Mouse (Mus musculus) neural tube, embryonic 12.5 days (tissue): ENCODE measurements around the gene Syngr4. TPM values are rescaled to one million over a fixed set of nuclear protein-coding genes. Genes with fewer than 3 reads are reported as not detected.
A peak's percentile ranks its signal among the peaks of the same experiment; 100 is the strongest.

Experiments
- ATAC-seq: fragments of 200-750 bp; cut with Nextera tagmentation; 2 replicates; pipeline ENCODE4 v1.8.0; 2017; ENCODE audit warnings: low read depth, mild to moderate bottlenecking, moderate TSS enrichment, moderate library complexity; ENCODE audit not compliant: low FRiP score
- H3K27ac ChIP-seq: fragments of 300-500 bp; sonication (generic); 2 replicates; pipeline ENCODE4 v1.5.1; 2016
- H3K27me3 ChIP-seq: fragments of 300-500 bp; sonication (generic); replicated peaks from 2 replicates; pipeline ENCODE4 v1.6.1; 2016; ENCODE audit warnings: mild to moderate bottlenecking
- H3K36me3 ChIP-seq: fragments of 300-500 bp; sonication (generic); 2 replicates; pipeline ENCODE4 v1.6.1; 2016; ENCODE audit warnings: mild to moderate bottlenecking
- H3K4me1 ChIP-seq: fragments of 300-500 bp; sonication (generic); 2 replicates; pipeline ENCODE4 v1.6.1; 2016
- H3K4me2 ChIP-seq: fragments of 300-500 bp; sonication (generic); replicated peaks from 2 replicates; pipeline ENCODE4 v1.6.1; 2016; ENCODE audit warnings: mild to moderate bottlenecking
- H3K4me3 ChIP-seq: fragments of 300-500 bp; sonication (generic); 2 replicates; pipeline ENCODE4 v1.5.1; 2016
- H3K9ac ChIP-seq: fragments of 300-500 bp; sonication (generic); 2 replicates; pipeline ENCODE4 v1.6.1; 2016; ENCODE audit warnings: mild to moderate bottlenecking
- H3K9me3 ChIP-seq: fragments of 300-500 bp; sonication (generic); 2 replicates; pipeline ENCODE4 v1.6.1; 2016; ENCODE audit warnings: mild to moderate bottlenecking
- WGBS: fragments of 180-500 bp; shearing (Covaris S2); methylation state at CpG from one replicate; pipeline ENCODE4 v1.1.7; 2016; 5-methylcytosine and 5-hydroxymethylcytosine counted together
- polyA plus RNA-seq: library from polyadenylated mRNA; unstranded; fragments of >200 nt; fragmentation: Nextera tagmentation; extraction: Ambion mirVana; gene quantifications from 2 replicates; pipeline ENCODE4 v1.2.1, GENCODE M21; 2016

The Syngr4 gene
- polyA plus RNA-seq, 1 experiment from 2014 or later, result 0.56 TPM

- Histone ChIP-seq H3K27ac (peak overlapping the region; percentile 29), H3K4me3 (peak overlapping the region; percentile 65), H3K4me1 (peaks cover 47% of the 10 kb centered on the region), H3K9me3 (no peaks in the 10 kb centered on the region), H3K9ac (peak overlapping the region; percentile 89), H3K36me3 (peaks cover 31% of the 10 kb centered on the region), H3K27me3 (peaks cover 38% of the 10 kb centered on the region), H3K4me2 (peak overlapping the region; percentile 88)
- ATAC-seq, result peak; percentile 27
- 2% methylated on average over 28 of the region's 28 CpGs for WGBS
Measured at GRCm38 (mm10) chr7:45873061-45873947, 23.2 kb downstream of the Syngr4 start.

- H3K9me3 ChIP-seq, result no peaks in the 10 kb centered on the region
- peaks cover 45% of the 10 kb centered on the region for H3K27me3 ChIP-seq
- H3K4me3 ChIP-seq, result peak within 1 kb of the TSS; percentile 65
- peaks cover 53% of the 10 kb centered on the region for H3K4me1 ChIP-seq
- peaks cover 27% of the 10 kb centered on the region for H3K36me3 ChIP-seq
- H3K9ac ChIP-seq, result peak within 1 kb of the TSS; percentile 89
- H3K27ac ChIP-seq, result peak within 1 kb of the TSS; percentile 29
- ATAC-seq, result peak; percentile 53
- peak within 1 kb of the TSS; percentile 88 for H3K4me2 ChIP-seq
- under 1% methylated on average over 18 of the region's 18 CpGs for WGBS
Measured at GRCm38 (mm10) chr7:45872624-45873023, 23.9 kb downstream of the Syngr4 start, which contains the start of gene Kdelr1. TSS of gene Kdelr1 (plus strand) at chr7:45872772.

- H3K27me3 ChIP-seq, result peaks cover 61% of the 10 kb centered on the region
- H3K27ac ChIP-seq, result no peak overlapping the region
- 3% methylated on average over 30 of the region's 30 CpGs for WGBS
- H3K4me2 ChIP-seq, result peak overlapping the region; percentile 85
- peaks cover 6% of the 10 kb centered on the region; the same call in 1 of the 2 replicates for H3K36me3 ChIP-seq
- peaks cover 70% of the 10 kb centered on the region for H3K4me1 ChIP-seq
- ATAC-seq, result no peak
- H3K4me3 ChIP-seq, result peak overlapping the region; percentile 27
- H3K9ac ChIP-seq, result peak overlapping the region; percentile 36
- no peaks in the 10 kb centered on the region for H3K9me3 ChIP-seq
Measured at GRCm38 (mm10) chr7:45870282-45871058, 26.0 kb downstream of the Syngr4 start.

GRCm38 (mm10) chr7:45869787-45870186 is 26.7 kb downstream of the Syngr4 start:
- Histone ChIP-seq H3K9me3 (no peaks in the 10 kb centered on the region), H3K9ac (peak overlapping the region; percentile 36), H3K27me3 (peaks cover 64% of the 10 kb centered on the region), H3K36me3 (0 out of 2 replicates have a peak, but pooled peaks cover 4% of the 10 kb centered on the region), H3K4me2 (peak overlapping the region; percentile 85), H3K4me1 (peaks cover 66% of the 10 kb centered on the region), H3K4me3 (peak overlapping the region; percentile 27), H3K27ac (no peak overlapping the region)
- WGBS, result 7% methylated on average over 14 of the region's 14 CpGs
- no peak for ATAC-seq

- peak overlapping the region; percentile 36 for H3K9ac ChIP-seq
- H3K4me3 ChIP-seq, result peak overlapping the region; percentile 27
- no peak for ATAC-seq
- H3K27ac ChIP-seq, result no peak overlapping the region
- H3K4me1 ChIP-seq, result peaks cover 61% of the 10 kb centered on the region
- 7% methylated on average over 8 of the region's 8 CpGs for WGBS
- H3K27me3 ChIP-seq, result peaks cover 64% of the 10 kb centered on the region
- no peaks in the 10 kb centered on the region for H3K36me3 ChIP-seq
- peak overlapping the region; percentile 85 for H3K4me2 ChIP-seq
- no peaks in the 10 kb centered on the region for H3K9me3 ChIP-seq
Measured at GRCm38 (mm10) chr7:45869107-45869670, 27.3 kb downstream of the Syngr4 start.

- Histone ChIP-seq H3K27me3 (peaks cover 64% of the 10 kb centered on the region), H3K27ac (no peak overlapping the region), H3K4me1 (peaks cover 53% of the 10 kb centered on the region), H3K4me3 (no peak overlapping the region), H3K36me3 (no peaks in the 10 kb centered on the region), H3K9ac (peak overlapping the region; percentile 33; the same call in 1 of the 2 replicates), H3K9me3 (no peaks in the 10 kb centered on the region), H3K4me2 (peak overlapping the region; percentile 85)
- ATAC-seq, result no peak
- WGBS, result 9% methylated on average over 2 of the region's 2 CpGs
Measured at GRCm38 (mm10) chr7:45867871-45868270, 28.6 kb downstream of the Syngr4 start.

GRCm38 (mm10) chr7:45865925-45866910 is 30.3 kb downstream of the Syngr4 start:
- Histone ChIP-seq H3K36me3 (no peaks in the 10 kb centered on the region), H3K27me3 (peaks cover 68% of the 10 kb centered on the region), H3K4me2 (peak overlapping the region; percentile 85), H3K4me3 (peak overlapping the region; percentile 62), H3K4me1 (peaks cover 51% of the 10 kb centered on the region), H3K9me3 (no peaks in the 10 kb centered on the region), H3K27ac (peak overlapping the region; percentile 20; the same call in 1 of the 2 replicates), H3K9ac (peak overlapping the region; percentile 88)
- peak; percentile 12 for ATAC-seq
- WGBS, result 1% methylated on average over 117 of the region's 117 CpGs

- no peak for ATAC-seq
- peaks cover 50% of the 10 kb centered on the region for H3K27me3 ChIP-seq
- no peak overlapping the region for H3K27ac ChIP-seq
- peaks cover 46% of the 10 kb centered on the region for H3K4me1 ChIP-seq
- no peak overlapping the region for H3K4me2 ChIP-seq
- no peaks in the 10 kb centered on the region for H3K9me3 ChIP-seq
- H3K9ac ChIP-seq, result no peak overlapping the region
- H3K4me3 ChIP-seq, result no peak overlapping the region
- 63% methylated on average over 3 of the region's 3 CpGs for WGBS
- H3K36me3 ChIP-seq, result no peaks in the 10 kb centered on the region
Measured at GRCm38 (mm10) chr7:45864435-45864834, 32.1 kb downstream of the Syngr4 start.

- Histone ChIP-seq H3K4me3 (no peak overlapping the region), H3K4me1 (peaks cover 33% of the 10 kb centered on the region), H3K27me3 (peaks cover 46% of the 10 kb centered on the region), H3K4me2 (no peak overlapping the region), H3K9me3 (no peaks in the 10 kb centered on the region), H3K36me3 (no peaks in the 10 kb centered on the region), H3K9ac (no peak overlapping the region), H3K27ac (no peak overlapping the region)
- 84% methylated on average over 7 of the region's 7 CpGs for WGBS
- ATAC-seq, result no peak
Measured at GRCm38 (mm10) chr7:45862804-45863203, 33.7 kb downstream of the Syngr4 start.

- Histone ChIP-seq H3K27me3 (peaks cover 46% of the 10 kb centered on the region), H3K9ac (no peak overlapping the region), H3K4me1 (peaks cover 23% of the 10 kb centered on the region), H3K9me3 (no peaks in the 10 kb centered on the region), H3K4me3 (no peak overlapping the region), H3K27ac (no peak overlapping the region), H3K36me3 (no peaks in the 10 kb centered on the region), H3K4me2 (0 out of 2 replicates have a peak overlapping the region, but pooled peaks have one; percentile 1)
- no peak for ATAC-seq
- 77% methylated on average over 4 of the region's 4 CpGs for WGBS
Measured at GRCm38 (mm10) chr7:45859008-45859407, 37.5 kb downstream of the Syngr4 start.
